Mouse (Mus musculus) layer of hippocampus, postnatal 10 days (tissue): ENCODE results near the gene Mcf2l. TPM values are rescaled to one million over a fixed set of nuclear protein-coding genes. Genes with fewer than 3 reads are reported as not detected.

Source experiments
- DNase-seq, 2 experiments: peaks; one replicate each; pipeline ENCODE4 v3.0.0; 2021; ENCODE audit warnings: low spot score in 2 of 2
- total RNA-seq, 2 experiments: library from RNA; stranded (reverse); gene quantifications; 2 replicates each; pipeline ENCODE4 v1.2.3; 2021

The Mcf2l gene
- total RNA-seq, 2 experiments from 2014 or later = 269 to 278 TPM

DNA sequence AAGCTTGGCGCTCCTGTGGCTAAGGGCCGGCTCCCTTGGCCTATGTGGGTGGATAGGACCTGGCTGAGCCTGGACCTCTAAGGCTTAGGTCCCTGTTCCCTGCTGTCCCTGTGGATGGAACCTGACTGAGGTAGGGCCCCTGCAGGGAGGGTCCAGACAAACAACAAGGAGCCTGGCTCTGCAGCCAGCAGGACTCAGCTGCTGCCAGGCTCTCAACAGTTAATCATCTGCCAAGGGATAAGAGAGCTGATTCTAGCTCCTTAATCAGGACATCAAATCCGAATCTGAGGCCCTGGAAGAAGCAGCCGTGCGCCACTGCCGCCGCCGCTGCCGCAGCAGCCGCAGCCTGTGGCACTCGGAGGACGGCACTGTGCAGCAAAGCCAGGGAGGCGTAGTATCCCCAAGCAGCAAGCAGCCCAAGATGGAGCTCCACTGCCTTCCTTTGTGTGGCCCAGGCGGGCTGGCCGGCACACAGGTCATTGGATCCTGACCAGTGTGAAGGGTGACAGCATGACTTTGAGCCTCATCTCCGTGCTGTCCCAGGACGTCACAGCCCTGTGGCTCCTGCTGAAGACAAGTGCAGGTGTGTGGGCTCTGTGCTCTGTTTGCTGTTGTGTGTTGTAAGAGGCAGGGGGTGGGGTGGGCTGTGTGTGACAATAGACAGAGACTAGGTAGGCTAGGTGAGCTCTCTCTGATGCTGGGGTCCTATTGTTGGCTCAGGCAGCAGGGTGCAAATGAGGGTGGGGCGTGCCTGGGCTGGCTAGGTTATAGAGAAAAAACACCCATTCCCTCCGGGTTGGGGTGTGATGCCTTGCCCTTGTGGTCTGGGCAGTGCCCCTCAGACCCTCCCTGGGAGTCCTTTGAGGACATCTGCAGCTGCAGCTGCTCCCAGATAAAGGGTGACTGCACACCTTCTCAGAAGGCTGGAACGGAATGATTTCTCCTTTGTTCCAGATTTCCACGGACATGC is 74.3 kb downstream of the Mcf2l start:
- DNase-seq = no peak

DNA sequence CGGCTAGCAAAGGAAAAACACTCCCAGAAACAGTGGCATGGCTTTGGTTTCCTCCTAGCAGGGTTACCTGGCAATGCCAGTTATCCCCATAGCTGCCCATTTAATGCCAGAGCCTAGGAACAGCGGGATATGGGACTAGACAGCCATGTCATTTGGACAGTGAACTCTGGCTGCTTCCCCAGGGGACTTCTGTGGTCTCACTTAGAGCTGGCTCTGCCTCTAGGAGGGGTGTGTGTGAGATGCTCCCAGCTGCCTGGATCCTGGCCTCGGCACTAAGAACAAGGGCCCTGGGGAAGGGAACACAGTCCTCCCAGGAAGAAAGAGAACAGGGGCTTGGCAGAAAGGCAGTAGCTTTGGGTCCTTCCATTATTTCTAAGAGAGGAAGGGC is 75.0 kb downstream of the Mcf2l start:
- peak in 1 of 2 experiments; percentile 56 for DNase-seq

DNA sequence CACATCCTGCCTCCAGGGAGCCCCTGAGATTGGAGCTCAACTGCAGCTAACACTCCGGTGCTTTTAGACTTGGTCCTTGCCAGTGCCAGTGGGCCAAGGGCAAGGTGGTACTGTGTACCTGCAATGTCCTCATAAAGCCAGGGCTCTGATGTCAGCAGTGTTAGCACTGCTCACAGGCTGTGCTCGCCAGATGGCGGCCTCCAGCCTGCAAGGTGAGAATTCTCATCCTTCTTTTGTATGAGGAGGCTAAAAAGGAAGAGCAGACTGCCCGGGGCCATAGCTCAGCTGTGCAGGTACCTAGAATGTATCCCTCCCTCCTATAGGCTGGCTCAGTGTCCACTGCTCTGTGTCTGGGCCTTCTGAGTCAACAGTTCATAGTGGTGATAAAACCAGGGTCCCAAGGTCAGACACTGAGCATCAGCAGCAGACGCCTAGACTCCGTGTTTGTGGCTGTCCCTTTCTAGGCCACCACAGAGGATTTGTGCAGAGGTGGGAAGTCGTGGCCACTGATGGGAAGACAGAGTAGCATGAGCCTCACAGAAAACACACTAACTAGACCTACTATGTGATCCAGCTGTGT is 77.5 kb downstream of the Mcf2l start:
- DNase-seq = no peak

DNA sequence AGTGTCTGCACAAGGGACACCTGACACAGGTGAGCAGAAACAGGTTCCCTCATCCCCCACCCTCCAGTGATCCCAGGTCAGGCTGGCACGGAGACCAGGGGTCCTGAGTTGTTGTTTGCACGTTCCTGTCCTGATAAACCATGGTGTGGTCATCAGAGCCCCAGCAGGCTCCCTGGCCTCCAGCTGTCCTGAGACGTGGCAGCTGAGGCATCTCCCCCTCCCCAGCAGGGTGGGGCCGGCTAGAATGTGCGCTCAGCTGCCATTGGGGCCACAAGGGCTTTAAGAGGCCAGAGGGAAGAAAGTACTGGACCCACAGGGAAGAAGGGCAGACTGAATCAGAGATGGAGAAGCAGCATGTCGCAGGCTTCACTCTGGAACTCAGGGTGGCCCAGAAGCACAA is 79.1 kb downstream of the Mcf2l start:
- no peak for DNase-seq

DNA sequence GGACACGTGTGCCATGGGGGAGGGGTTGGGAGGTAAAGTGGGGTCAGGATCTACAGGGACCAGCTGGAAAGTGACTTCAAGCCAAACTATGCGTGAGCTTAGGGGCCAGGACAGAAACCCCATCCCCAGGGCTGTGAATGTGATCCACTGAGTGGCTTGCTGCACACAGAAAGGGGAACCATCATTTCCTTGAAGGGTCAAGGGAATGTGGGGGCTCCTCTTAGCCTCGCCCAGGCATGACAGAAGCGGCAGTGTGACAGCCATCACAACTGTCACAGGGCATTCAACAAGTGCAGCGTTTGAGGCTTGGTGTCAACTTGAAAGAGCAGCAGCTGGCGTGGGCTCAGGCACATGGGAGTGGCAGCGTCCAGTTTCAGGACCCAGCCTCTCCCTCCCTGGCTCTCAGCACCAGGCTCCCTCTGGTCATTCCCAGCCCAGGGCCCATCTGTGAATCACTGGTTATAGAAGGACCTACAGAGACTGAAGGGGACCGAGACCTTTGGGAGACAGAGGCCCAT is 81.8 kb downstream of the Mcf2l start:
- no peak for DNase-seq

DNA sequence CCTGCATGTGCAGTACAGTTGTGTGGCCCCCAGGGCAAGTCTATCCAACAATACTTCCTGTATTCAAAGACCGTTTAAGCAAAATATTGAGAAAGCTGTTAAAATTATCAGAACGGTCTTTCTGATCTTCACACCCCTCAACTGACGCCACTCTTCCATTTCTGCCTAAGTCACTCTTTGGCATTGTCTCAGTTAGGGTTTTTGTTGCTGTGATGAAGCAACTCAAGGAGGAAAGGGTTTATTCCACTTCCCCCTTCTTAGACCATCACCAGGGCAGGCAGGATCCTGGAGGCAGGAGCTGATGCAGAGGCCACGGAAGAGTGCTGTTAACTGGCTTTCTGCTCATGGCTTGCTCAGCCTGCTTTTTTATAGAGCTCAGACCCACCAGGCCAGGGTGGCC is 82.3 kb downstream of the Mcf2l start:
- no peak for DNase-seq

DNA sequence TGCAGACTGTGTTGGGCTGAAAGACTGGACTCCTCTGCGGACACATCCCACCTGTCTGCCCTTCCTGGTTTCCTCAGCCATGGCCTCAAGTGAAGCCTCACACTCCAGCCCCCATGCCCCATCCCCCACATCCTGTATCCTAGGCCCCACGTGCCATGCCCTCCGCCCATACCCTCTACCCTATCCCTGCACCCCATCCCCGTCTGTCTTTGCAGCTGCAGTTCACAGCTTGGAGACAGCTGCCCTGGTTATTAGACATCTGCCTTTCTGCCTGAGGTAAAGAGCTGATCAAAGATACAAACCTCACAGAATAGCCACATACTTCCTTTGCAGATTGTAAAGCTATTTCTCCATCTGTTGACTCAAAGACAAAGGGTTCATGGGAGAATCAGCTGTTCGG is 83.3 kb downstream of the Mcf2l start:
- DNase-seq = no peak

DNA sequence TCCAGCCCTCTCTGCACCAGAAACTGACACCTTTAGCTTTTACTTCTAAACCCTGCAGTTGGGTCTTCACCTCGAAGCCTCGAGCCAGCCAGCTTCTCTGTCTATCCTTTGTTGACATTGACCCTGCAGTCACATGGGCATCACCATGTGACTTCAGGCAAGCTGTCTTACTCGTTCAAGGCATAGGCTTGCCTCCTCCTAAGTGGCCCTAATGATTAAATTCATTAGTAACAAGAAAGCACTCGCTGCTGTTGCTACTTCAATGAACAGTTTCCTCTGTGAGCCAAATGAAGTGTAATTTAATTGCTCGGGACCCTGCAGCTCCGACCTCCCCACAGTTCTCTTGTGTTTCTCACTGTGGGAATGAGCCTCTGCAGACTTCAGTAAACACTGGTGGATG is 83.8 kb downstream of the Mcf2l start:
- DNase-seq = no peak

DNA sequence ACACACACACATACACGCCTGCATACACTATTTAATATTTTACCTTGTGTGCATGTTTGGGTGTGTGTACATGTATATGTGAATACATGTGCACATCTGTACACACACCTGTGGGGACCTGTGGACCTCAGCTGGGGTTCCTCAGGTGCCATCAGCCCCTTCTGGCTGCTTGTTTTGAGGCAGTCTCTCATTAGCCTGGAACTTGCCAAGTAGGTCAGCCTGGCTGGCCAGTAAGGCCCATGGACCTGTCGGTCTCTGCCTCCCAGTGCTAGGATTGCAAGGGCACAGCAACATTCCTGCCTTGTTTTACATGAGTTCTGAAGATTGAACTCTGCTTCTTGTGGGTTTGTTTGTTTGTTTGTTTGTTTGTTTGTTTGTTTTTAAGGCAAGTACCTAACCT is 87.0 kb downstream of the Mcf2l start:
- no peak for DNase-seq

DNA sequence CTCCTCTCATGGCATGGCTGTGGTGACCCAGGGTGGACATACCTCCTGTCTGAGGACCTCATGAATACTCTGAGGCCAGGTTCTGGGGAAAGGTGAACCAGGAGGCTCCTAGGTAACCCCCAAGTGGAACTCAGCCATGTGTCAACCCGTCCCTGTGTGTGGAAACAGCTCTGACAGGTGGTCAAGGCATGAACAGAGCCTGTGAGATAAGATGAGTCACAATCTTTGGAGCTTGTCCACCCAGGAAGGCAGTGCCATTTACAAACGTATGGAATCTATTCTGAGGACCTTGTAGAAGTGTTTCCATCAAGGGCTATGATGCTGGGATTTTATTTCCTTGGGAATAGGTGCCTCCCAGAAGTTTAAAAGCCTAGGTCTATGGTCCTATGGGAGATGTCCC is 87.6 kb downstream of the Mcf2l start:
- no peak for DNase-seq

DNA sequence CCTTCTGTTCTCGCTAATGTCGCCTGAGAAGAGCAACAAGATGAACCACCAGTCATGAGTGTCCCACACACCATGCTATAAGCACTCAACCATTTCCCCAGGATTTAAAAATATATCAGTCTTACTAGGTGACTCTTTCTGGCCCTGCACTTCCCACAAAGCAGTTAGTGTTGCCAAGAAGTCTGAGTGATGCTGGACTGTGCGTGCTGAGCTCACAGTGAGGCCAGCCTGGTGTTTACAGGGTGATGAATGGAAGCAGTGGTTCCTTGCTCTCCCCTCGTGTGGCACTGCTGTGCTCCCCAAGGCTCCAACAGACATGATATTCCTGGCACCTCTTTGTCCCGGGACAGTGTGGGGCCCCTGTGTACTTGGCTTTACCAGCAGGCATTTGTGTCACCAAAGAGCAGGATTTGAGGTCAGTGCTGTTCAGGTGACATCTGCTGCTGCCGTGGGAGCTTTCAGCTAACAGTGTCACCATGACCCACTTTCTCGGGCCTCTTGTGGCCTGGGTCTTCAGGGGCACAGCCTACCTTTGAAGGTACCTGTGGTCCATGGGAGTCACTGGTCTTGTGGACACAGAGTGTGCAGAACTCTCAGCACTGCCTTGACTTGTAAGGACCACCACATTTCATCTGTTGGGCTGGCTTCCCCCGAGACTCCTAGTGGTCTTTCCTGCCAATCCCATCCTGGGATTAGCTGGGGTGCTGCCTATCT is 88.4 kb downstream of the Mcf2l start:
- no peak for DNase-seq

DNA sequence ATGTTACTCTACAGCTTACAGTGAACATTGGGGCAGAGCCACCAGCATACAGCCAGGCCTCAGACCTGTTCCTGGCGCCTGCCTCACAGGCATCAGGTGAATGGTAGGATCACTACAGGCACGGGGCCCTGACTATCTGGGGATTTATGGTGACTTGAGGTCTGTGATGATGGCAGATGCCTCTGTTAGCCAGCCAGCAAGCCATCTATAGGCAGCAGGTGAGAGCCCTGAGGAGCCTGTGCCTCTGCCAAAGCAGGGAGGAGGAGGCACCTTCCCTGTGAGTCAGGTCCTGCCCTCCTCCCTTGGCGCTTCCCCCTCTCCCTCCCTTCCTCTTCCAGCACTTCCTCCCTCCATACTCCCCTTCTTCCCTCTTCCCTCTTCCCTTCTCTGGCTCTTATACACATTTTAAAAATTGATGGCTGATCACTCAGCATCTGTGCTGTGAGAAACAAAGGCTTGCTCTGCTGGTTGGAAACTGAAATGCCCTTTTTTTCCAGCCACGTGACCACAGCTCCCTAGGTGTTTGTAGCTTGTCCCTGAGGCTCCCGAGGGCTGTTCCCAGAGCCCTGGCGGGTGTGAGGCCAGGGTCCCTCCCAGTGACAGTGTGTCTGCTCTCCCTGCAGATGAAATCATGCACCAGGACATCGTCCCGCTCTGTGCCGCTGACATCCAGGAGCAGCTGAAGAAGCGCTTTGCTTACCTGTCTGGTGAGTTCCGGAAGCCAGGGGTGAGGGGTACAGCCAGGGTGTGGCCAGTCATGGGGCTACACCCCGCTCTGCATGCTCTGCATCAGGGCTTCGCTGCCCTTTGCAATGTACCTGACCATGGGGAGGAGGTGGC is 89.2 kb downstream of the Mcf2l start:
- DNase-seq = no peak

DNA sequence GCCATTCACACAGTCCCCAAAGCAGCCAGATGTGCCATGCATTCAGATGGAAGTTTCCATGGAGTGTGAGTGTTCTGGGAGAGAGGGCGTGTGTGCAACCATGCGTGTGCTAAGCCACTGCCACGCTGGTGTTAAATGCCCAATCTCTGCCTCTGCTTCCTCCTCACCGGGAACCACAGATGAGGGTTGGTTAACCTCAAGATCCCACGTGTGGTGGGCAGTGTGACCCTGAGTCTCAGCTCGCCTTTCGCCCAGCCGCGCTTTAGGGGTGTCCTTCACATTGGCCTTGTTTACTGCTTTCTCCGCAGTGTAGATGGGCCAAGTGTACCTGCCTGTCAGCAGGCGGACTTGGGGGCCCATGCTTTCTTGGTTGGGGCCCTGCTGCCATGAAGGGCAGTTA is 102.7 kb downstream of the Mcf2l start:
- DNase-seq = no peak

DNA sequence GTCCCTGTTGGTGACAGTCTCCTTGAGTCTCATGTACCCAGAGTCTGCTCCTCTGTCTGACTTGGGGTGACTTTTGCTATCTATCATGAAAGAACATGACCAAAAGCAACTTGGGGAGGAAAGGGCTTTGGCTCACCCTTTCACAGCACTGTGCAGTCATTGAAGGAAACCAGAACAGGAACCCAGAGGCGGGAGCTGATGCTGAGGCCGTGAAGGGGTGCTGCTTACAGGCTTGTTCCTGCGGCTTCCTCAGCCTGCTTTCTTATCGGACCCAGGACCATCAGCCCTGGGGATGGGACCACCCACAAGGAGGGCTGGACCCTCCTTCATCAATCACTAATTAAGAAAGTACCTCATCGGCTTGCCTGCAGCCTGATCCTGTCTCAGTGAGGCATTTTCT is 103.1 kb downstream of the Mcf2l start:
- DNase-seq = no peak

DNA sequence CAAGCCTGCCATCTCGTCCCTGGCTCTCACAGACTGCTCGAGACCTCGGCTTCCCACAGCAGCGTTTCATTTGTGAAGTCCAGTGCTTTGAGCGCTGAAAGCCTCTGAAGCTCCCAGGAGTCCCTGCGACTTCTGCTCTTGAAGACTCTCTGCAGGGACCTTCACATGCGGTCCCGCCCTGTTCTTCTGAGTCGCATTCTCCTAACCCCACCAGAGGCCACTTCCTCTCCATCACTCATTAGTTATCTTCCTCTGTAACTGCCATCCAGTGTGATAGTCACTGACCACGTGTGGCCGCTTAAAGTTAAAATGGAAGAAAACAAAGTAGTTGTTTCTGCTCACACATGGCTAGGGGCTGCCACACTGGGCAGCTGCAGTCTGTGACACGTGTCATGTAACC is 103.7 kb downstream of the Mcf2l start:
- DNase-seq = no peak

DNA sequence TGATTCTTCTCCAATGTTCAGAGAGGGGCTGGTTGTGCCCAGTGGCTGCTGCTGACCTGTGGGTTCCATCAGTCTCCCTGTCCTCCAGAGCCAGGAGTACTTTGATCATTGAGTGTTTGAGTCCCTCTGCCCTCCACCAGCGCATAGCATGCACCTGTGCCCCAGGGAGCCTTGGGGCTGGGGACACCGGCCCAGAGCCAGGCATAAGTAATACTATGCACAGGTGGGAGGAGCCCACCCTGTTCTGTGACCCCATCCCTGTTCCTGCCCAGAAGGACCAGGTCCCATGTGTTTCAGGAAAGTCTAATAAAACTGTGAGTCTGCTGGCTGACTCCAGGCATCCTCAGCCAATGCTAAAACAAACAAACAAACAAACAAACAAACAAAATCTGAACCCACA is 104.7 kb downstream of the Mcf2l start:
- no peak for DNase-seq

DNA sequence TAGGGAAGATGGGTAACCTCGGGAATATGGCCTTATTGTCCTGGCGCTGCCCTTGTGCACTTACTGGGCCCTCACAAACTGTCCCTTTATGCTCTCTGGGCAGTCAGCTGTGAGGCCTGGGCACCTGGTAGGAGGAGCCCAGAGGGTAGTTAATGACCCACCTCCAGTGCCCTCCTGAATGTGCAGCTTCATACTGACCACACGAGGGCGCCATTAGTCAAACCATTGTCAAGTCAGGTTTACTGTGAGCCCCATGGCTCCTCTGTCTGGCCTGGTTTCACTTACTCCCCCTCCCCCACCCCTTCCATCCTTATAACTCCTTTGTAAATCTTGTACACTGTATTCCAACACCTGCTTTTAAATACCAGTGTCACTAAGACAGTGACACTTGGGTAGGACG is 105.1 kb downstream of the Mcf2l start:
- peak; percentile 50 to 63 for DNase-seq

DNA sequence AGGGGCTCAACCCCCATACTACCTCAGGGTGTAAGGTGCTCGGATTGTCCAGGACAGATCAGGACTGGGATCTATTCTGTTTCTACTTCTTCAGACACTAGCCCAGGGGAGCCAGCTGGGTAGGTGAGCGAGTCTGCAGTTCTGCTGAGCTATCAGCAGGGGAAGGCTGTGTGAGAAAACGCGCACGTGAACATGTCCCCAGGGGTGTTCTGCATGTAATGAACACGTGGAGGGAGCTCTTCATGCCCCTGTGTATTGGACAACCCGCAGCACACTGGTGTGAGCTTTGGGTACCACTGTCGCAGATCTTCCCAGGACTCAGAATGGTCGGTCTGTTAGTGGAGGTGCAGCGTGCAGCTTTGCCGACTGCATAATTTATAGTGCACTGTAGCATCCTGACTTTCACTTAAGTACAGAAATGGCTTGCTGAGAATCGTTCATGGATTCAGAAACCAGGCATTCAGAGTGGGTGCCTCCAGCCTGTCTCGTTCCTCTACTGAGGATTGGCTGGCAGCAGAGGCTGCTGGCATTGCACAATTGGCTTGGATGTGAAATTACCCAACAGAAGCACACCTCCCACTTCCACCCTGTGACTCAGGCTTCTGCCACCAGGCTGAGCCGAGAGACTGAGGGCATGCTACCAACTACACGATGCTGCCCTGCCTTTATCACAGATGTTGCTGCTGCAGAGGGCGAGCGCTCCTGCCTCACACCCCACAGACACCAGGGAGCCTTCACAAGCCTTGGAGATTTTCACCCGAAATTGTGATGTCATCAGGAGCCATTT is 110.3 kb downstream of the Mcf2l start:
- peak; percentile 73 to 79 for DNase-seq

DNA sequence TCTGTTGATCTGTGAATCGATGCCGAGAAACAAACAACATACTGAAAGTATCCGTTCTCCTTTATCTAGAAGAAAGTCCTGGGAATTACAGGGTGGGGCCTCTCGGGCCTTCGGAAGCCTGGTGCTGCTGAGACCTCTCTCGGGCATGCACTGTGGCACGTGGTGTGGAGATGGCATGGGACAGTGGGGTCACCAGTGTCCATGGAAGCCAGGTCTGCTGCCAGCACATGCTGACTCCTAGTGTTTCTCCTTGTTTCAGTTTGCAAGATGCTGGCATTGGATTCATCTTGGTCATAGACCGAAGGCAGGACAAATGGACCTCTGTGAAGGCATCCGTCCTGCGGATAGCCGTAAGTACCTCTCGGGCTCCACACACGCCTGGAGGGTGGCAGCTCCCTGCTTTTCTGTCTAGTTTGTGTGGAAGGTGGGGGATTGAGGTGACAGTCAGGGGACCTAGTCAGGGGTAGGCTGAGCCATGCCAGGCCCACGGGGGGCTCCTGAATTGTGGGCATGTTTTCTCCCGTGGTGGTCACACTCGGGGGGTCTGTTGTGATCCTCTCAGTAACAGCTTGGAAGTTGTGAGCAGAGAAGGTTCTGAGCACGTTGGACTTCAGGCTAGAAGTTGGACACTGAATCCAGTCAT is 111.1 kb downstream of the Mcf2l start:
- DNase-seq = no peak

DNA sequence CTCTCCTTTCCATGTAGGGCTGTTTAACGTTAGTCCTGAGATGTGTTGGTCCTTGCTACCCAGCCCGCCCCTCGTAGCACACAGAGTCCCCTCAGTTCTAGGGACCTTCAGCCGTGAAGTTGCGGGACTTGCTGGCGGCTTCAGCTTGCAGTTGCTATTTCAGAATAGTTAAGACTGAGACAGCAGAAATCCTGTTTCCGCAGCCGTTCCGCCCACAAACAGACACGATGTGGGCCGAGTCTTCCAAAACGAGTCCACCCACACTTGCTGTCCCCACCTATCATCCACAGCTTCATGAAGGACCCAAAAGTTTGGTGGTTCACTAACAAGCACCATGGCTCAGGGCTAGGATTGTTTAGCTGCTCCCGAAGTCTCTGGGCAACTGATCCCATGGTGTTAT is 111.7 kb downstream of the Mcf2l start:
- DNase-seq = no peak
